Mouse (Mus musculus): ENCODE measurements around the gene Gm20388. TPM values are rescaled to one million over a fixed set of nuclear protein-coding genes. Genes with fewer than 3 reads are reported as not detected.
A peak's percentile ranks its signal among the peaks of the same experiment; 100 is the strongest.

Gm20388 gene
- total RNA-seq, 1 experiment = 27.0 TPM

DNA sequence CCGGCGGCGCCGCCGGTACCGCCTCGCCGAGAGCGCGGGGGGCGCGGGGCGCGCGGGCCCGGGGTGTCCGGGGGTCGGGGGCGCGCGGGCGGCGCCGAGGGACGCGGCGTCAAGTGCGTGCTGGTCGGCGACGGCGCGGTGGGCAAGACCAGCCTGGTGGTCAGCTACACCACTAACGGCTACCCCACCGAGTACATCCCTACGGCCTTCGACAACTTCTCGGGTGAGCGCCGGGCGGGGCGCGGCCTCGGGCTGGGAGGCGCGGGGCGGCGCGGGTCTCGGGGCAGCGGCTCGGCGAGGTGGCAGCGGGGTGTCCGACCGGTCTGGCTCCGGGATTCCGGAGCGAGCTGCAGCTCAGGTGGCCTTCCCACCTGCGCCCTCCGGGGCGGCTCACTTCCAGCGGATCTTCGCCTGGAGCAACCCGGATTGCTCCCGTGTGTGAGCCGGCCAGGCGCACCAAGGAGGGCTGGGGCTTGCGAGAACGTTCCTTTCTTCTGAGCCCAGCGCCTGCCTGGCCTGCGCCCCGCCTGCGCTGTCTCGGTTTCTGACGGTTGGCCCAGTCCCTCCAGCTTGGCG is 3743.4 kb downstream of the Gm20388 start:
- Histone ChIP-seq H3K27ac (ENCODE audit: insufficient read depth, low read depth, low read length, poor library complexity, severe bottlenecking) (no peak overlapping the region), H3K9me3 (ENCODE audit: control insufficient read depth, insufficient read depth, low read depth, low read length) (no peaks in the 10 kb centered on the region), H3K36me3 (ENCODE audit: control insufficient read depth, insufficient read depth, low read length, poor library complexity, severe bottlenecking) (peaks cover 11% of the 10 kb centered on the region; the same call in 1 of the 2 replicates), H3K9ac (ENCODE audit: insufficient read depth, low read depth, low read length, poor library complexity, severe bottlenecking) (peak overlapping the region; percentile 88), H3K4me1 (ENCODE audit: control insufficient read depth in 2 of 2, insufficient read depth in 2 of 2, low read length in 2 of 2, poor library complexity in 1 of 2) (peaks cover 0 to 2% of the 10 kb centered on the region in 2 experiments; a peak in 1 of 4 replicates), H3K4me3 (ENCODE audit: insufficient read depth in 1 of 2, low read depth in 1 of 2, low read length in 2 of 2, poor library complexity in 1 of 2, severe bottlenecking in 1 of 2) (peak overlapping the region; percentile 74 to 85)
- TF ChIP-seq ZC3H11A (IDR thresholded peaks at IDR 0.05; ENCODE audit: borderline replicate concordance, low read depth, low read length) (no peak), MAFK (IDR thresholded peaks at IDR 0.05; ENCODE audit: insufficient read depth, low read depth, low read length) (no peak), HCFC1 (IDR thresholded peaks at IDR 0.05; ENCODE audit: borderline replicate concordance, insufficient read depth, low read length) (no peak), CHD2 (IDR thresholded peaks at IDR 0.05; ENCODE audit: low read depth, low read length) (no peak), ZNF384 (IDR thresholded peaks at IDR 0.05; ENCODE audit: low read depth, low read length) (no peak)
- DNase-seq (ENCODE audit: low read depth, low spot score) = no peak
- in situ Hi-C loops (cut with MboI; ENCODE audit: low sequenced_read_pairs in 2 of 2, unreplicated experiment in 2 of 2) = loop anchor here in 1 of 2 experiments (10.0 kb wide), 1 partner anchor 111 kb away; no protein-coding TSS in a partner anchor

DNA sequence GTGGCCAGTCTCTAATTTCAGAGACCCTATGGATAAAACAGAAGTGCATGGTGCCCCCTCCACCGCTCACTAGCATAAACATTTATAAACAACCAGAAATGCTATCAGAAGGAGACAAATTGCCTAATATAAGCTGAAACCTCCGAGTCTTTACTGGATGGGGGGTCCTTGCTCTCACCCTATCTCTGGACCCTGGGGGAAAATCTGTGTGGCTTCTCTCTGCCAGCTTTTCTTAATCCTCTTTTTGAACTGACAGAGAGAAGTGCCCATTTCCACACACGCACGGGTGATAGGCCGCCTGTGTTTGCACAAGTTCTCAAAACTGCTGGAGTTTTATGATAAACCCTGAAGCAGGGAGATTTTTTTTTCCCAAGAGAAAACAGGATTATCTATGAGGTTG is 3744.1 kb downstream of the Gm20388 start:
- no peak overlapping the region; the same call in 1 of the 2 replicates for H3K9ac ChIP-seq (ENCODE audit: insufficient read depth, low read depth, low read length, poor library complexity, severe bottlenecking)
- H3K9me3 ChIP-seq (ENCODE audit: control insufficient read depth, insufficient read depth, low read depth, low read length) = no peaks in the 10 kb centered on the region
- DNase-seq (ENCODE audit: low read depth, low spot score) = no peak
- in situ Hi-C loops (cut with MboI; ENCODE audit: low sequenced_read_pairs in 2 of 2, unreplicated experiment in 2 of 2) = loop anchor here in 1 of 2 experiments (10.0 kb wide), 1 partner anchor 110 kb away; no protein-coding TSS in a partner anchor
- peaks cover 0 to 2% of the 10 kb centered on the region in 2 experiments; a peak in 1 of 4 replicates for H3K4me1 ChIP-seq (ENCODE audit: control insufficient read depth in 2 of 2, insufficient read depth in 2 of 2, low read length in 2 of 2, poor library complexity in 1 of 2)
- no peak overlapping the region for H3K27ac ChIP-seq (ENCODE audit: insufficient read depth, low read depth, low read length, poor library complexity, severe bottlenecking)
- no peak for TF ChIP-seq ZNF384 (IDR thresholded peaks at IDR 0.05; ENCODE audit: low read depth, low read length)
- TF ChIP-seq HCFC1 (IDR thresholded peaks at IDR 0.05; ENCODE audit: borderline replicate concordance, insufficient read depth, low read length) = no peak
- no peak for TF ChIP-seq ZC3H11A (IDR thresholded peaks at IDR 0.05; ENCODE audit: borderline replicate concordance, low read depth, low read length)
- no peak for TF ChIP-seq MAFK (IDR thresholded peaks at IDR 0.05; ENCODE audit: insufficient read depth, low read depth, low read length)
- no peak for TF ChIP-seq CHD2 (IDR thresholded peaks at IDR 0.05; ENCODE audit: low read depth, low read length)
- H3K36me3 ChIP-seq (ENCODE audit: control insufficient read depth, insufficient read depth, low read length, poor library complexity, severe bottlenecking) = peaks cover 11% of the 10 kb centered on the region; the same call in 1 of the 2 replicates
- H3K4me3 ChIP-seq (ENCODE audit: insufficient read depth in 1 of 2, low read depth in 1 of 2, low read length in 2 of 2, poor library complexity in 1 of 2, severe bottlenecking in 1 of 2) = peak overlapping the region in 1 of 2 experiments; percentile 74; a peak in 1 of 4 replicates

DNA sequence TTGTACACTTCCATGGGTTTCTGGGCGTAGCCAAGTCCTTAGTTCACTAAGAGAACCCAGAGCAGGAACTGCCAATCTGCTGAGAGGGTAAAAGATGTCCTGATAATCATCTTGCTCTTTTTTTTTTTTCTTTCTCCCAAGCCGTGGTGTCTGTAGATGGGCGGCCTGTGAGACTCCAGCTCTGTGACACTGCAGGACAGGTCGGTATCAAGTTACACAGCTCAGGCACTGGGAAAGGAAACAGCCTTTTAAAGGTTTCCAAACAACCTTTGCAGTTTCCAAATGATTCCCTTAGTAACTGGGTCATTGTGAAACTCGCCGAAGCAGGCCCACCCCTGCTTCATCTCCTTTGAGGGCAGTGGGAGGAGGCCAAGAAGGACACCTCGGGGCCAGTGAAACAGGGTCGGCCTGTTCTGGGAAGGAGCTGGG is 3744.7 kb downstream of the Gm20388 start:
- Histone ChIP-seq H3K36me3 (ENCODE audit: control insufficient read depth, insufficient read depth, low read length, poor library complexity, severe bottlenecking) (peaks cover 11% of the 10 kb centered on the region; the same call in 1 of the 2 replicates), H3K27ac (ENCODE audit: insufficient read depth, low read depth, low read length, poor library complexity, severe bottlenecking) (no peak overlapping the region), H3K9me3 (ENCODE audit: control insufficient read depth, insufficient read depth, low read depth, low read length) (no peaks in the 10 kb centered on the region), H3K4me1 (ENCODE audit: control insufficient read depth in 2 of 2, insufficient read depth in 2 of 2, low read length in 2 of 2, poor library complexity in 1 of 2) (peaks cover 0 to 2% of the 10 kb centered on the region in 2 experiments; a peak in 1 of 4 replicates), H3K9ac (ENCODE audit: insufficient read depth, low read depth, low read length, poor library complexity, severe bottlenecking) (no peak overlapping the region), H3K4me3 (ENCODE audit: insufficient read depth in 1 of 2, low read depth in 1 of 2, low read length in 2 of 2, poor library complexity in 1 of 2, severe bottlenecking in 1 of 2) (no peak overlapping the region)
- DNase-seq (ENCODE audit: low read depth, low spot score) = no peak
- in situ Hi-C loops (cut with MboI; ENCODE audit: low sequenced_read_pairs in 2 of 2, unreplicated experiment in 2 of 2) = loop anchor here in 1 of 2 experiments (10.0 kb wide), 1 partner anchor 109 kb away; no protein-coding TSS in a partner anchor
- TF ChIP-seq ZC3H11A (IDR thresholded peaks at IDR 0.05; ENCODE audit: borderline replicate concordance, low read depth, low read length) = no peak
- TF ChIP-seq ZNF384 (IDR thresholded peaks at IDR 0.05; ENCODE audit: low read depth, low read length) = peak; percentile 89
- no peak for TF ChIP-seq MAFK (IDR thresholded peaks at IDR 0.05; ENCODE audit: insufficient read depth, low read depth, low read length)
- TF ChIP-seq CHD2 (IDR thresholded peaks at IDR 0.05; ENCODE audit: low read depth, low read length) = no peak

DNA sequence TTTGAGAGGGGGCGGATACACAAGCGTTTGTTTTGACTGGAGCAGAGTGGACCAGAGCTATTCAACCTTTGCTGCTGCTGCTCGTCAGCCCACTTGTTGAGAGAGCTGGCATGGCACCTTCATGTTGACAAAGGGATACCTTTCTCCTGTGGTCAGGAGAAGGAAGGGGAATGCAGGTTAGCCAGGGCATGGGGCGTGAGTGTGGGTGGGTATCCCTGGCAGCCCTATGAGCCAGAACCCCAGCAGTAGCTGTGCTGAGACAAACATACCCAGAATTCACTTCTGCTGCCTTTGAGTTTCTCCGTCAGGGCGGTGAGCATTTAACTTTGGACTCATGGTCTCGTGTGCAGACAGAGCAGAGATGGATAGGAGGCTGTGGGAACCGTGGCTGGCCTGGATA is 3747.2 kb downstream of the Gm20388 start:
- Histone ChIP-seq H3K4me3 (ENCODE audit: insufficient read depth in 1 of 2, low read depth in 1 of 2, low read length in 2 of 2, poor library complexity in 1 of 2, severe bottlenecking in 1 of 2) (no peak overlapping the region), H3K36me3 (ENCODE audit: control insufficient read depth, insufficient read depth, low read length, poor library complexity, severe bottlenecking) (peaks cover 17% of the 10 kb centered on the region; the same call in 1 of the 2 replicates), H3K9me3 (ENCODE audit: control insufficient read depth, insufficient read depth, low read depth, low read length) (no peaks in the 10 kb centered on the region), H3K9ac (ENCODE audit: insufficient read depth, low read depth, low read length, poor library complexity, severe bottlenecking) (no peak overlapping the region), H3K27ac (ENCODE audit: insufficient read depth, low read depth, low read length, poor library complexity, severe bottlenecking) (no peak overlapping the region), H3K4me1 (ENCODE audit: control insufficient read depth in 2 of 2, insufficient read depth in 2 of 2, low read length in 2 of 2, poor library complexity in 1 of 2) (peaks cover 0 to 2% of the 10 kb centered on the region in 2 experiments; a peak in 1 of 4 replicates)
- in situ Hi-C loops (cut with MboI; ENCODE audit: low sequenced_read_pairs in 2 of 2, unreplicated experiment in 2 of 2) = loop anchor here in 1 of 2 experiments (10.0 kb wide), 1 partner anchor 107 kb away; no protein-coding TSS in a partner anchor
- DNase-seq (ENCODE audit: low read depth, low spot score) = no peak
- TF ChIP-seq ZNF384 (IDR thresholded peaks at IDR 0.05; ENCODE audit: low read depth, low read length) (no peak), CHD2 (IDR thresholded peaks at IDR 0.05; ENCODE audit: low read depth, low read length) (no peak), MAFK (IDR thresholded peaks at IDR 0.05; ENCODE audit: insufficient read depth, low read depth, low read length) (no peak), ZC3H11A (IDR thresholded peaks at IDR 0.05; ENCODE audit: borderline replicate concordance, low read depth, low read length) (no peak), HCFC1 (IDR thresholded peaks at IDR 0.05; ENCODE audit: borderline replicate concordance, insufficient read depth, low read length) (no peak)
